Mouse (Mus musculus) heart, adult 2 months (tissue): ENCODE results near the gene Sult3a2.

Experiments
- CTCF ChIP-seq: fragments of 200-600 bp; IDR thresholded peaks from 2 replicates; pipeline ENCODE4 v1.8.1; 2022; ENCODE audit warnings: antibody characterized with exemption, mild to moderate bottlenecking, moderate library complexity
- EP300 ChIP-seq: fragments of 200-500 bp; IDR thresholded peaks from 2 replicates; pipeline ENCODE4 v1.6.1; 2011; ENCODE audit warnings: low read depth, low read length, control low read depth; ENCODE audit not compliant: insufficient read depth
- POLR2A ChIP-seq: fragments of 200-500 bp; IDR thresholded peaks from 2 replicates; pipeline ENCODE4 v1.6.1; 2011; ENCODE audit warnings: mild to moderate bottlenecking, low read depth, low read length, control low read depth; ENCODE audit not compliant: insufficient read depth

- TF ChIP-seq POLR2A (no peak), CTCF (no peak), EP300 (no peak)
These were observed 1.0 kb upstream of the Sult3a2 start for GRCm38 (mm10) chr10:33787541-33787940.
